Mouse (Mus musculus): ENCODE data around the gene Cyp24a1.

Cyp24a1 gene

DNA sequence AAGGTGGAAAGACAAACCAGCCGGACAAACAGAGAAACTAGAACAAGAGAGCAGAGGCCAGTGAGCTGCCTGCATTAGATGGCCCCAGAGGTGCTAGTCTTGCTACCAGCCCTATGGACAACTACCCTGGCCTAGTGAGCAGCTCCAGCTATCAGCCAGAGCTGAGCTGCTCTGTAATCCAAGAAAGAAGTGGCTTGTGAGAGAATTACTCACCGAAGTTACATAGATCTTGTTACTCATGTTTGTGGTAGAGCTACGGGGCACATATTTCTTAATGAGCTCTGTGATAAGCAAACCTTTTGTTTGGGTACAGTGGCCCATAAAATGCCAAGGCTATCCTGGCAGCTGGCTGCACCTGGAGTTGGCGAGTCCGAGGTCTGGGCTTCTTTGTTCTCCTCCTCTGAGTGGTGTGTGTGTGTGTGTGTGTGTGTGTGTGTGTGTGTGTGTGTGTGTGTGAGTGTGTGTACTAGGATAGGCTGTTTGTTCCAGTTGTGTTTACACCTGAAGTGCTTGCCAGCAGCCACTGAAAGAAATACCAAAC, 50.0 kb downstream of the Cyp24a1 start:
- intact Hi-C loops (cut with DNase I) = no loop called here

DNA sequence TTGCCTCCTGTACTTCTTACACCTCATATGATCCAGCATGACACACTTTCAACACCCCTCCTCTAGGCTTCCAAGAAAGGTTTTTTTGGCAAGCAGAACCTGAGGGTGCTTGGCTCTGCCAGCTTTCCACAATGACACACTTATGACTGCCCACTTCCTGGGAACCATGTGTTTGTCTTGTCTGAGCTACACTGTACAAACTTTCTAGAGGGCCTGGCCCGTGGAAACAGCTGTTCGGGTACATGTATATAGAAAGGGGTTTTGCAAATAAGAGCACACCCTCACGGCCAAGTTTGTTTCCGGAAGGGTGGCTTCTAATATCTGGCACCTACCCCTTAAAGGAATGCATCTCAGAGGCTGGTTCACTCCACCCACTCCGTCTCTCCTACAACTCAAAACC, 51.1 kb downstream of the Cyp24a1 start:
- intact Hi-C loops (cut with DNase I) = no loop called here

DNA sequence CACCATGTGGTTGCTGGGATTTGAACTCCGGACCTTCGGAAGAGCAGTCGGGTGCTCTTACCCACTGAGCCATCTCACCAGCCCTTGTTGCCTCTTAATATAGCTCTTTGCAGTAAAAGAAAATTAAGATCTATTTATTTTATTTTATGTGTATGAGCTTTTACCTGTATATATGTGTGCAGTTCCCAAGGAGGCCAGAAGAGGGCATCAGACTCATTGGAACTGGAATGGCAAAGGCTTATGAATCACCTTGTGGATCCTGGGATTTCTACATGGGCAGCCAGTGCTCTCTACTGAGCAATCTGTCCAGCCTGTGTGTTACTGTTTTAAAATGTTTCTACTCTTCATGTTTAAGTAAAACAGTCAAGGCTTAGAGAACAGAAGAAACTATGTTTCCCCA, 54.4 kb downstream of the Cyp24a1 start:
- intact Hi-C loops (cut with DNase I) = no loop called here

DNA sequence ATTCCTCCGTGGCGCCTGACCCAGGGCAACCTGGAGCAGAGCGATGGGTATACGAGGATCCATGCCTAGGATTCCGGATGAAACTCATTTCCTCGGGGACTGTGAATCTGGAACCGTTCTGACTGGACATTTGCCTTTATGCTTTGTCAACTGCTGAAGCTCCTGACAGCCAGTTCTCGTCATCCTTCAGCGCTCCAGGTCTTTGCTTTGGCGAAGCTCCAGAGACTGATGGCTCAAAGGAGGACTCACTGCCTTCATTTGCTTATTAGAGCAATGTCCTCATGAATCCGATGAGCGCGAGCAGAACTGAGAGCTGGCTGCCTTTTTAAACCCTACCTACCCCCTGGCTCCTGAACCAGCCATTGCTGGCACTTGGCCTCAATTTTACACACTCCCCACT, 58.2 kb downstream of the Cyp24a1 start:
- intact Hi-C loops (cut with DNase I) = no loop called here

DNA sequence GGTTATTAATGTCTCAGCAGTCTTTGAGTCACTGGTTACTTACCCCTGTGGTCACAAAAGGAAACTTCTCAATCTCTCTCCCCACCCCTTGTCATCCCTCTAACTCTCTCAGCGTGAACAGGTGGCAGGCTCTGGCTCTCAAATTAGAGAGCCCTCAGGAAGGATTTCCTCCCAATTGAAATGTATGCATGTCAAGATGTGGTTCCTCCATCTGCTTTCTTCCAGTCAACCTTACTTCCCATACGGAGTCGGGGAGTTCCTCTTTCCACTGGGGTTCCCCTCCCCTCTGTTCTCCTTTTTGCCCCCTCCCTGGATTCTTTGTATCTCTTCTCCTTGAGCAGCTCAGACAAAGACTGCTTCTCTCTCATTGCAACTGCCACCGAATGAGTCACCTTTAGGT, 60.7 kb downstream of the Cyp24a1 start:
- intact Hi-C loops (cut with DNase I) = no loop called here
